Mouse (Mus musculus) kidney, adult 2 months (tissue): ENCODE results near the gene Taf3.

ENCODE experiments used
- CTCF ChIP-seq: fragments of 200-500 bp; conservative IDR thresholded peaks from 2 replicates; pipeline ENCODE4 v1.5.1; 2011; ENCODE audit warnings: low read depth, mild to moderate bottlenecking, control low read depth, low read length, moderate library complexity, mixed read lengths; ENCODE audit not compliant: insufficient read depth, insufficient read length
- POLR2A ChIP-seq: fragments of 200-500 bp; IDR thresholded peaks from one replicate; pipeline ENCODE4 v1.6.1; 2011; ENCODE audit warnings: low read depth, low read length, control low read depth

GRCm38 (mm10) chr2:9926905-9927283 lies 121.5 kb downstream of the Taf3 start:
- no peak for TF ChIP-seq CTCF
- no peak for TF ChIP-seq POLR2A
